Mouse (Mus musculus): ENCODE data around the gene Rassf1. TPM values are rescaled to one million over a fixed set of nuclear protein-coding genes. Genes with fewer than 3 reads are reported as not detected.

The Rassf1 gene
- polyA plus RNA-seq, 1 experiment from 2014 or later = 83.2 TPM

DNA sequence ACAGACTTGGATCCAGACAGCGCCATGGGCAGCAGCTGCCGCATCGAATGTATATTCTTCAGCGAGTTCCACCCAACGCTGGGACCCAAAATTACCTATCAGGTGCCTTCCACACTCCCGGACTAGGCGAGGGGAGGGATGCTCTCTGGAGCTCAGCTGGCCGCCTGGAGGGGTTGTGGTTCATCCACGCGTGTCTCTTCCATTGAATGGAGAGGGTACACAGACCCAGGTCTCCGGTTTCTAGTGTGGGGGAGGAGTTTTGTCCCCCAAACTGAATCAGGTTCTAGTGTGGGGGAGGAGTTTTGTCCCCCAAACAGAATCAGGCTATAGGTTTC lies 9.0 kb upstream of the Rassf1 start:
- ATAC-seq (ENCODE audit: low FRiP score, low read depth) = peak; percentile 2; the same call in 1 of the 2 replicates
- WGBS = under 1% methylated on average over 11 of the region's 11 CpGs
- peak overlapping the region; percentile 96 for H3K4me2 ChIP-seq (replicated peaks)
- peaks cover 52% of the 10 kb centered on the region for H3K36me3 ChIP-seq
- H3K4me1 ChIP-seq = peaks cover 42% of the 10 kb centered on the region
- peak overlapping the region; percentile 73 for H3K9ac ChIP-seq
- 0 out of 2 replicates have a peak overlapping the region, but pooled peaks have one; percentile 17 for H3K27ac ChIP-seq
- H3K27me3 ChIP-seq = no peaks in the 10 kb centered on the region
- H3K4me3 ChIP-seq = peak overlapping the region; percentile 63
- H3K9me3 ChIP-seq = no peaks in the 10 kb centered on the region

DNA sequence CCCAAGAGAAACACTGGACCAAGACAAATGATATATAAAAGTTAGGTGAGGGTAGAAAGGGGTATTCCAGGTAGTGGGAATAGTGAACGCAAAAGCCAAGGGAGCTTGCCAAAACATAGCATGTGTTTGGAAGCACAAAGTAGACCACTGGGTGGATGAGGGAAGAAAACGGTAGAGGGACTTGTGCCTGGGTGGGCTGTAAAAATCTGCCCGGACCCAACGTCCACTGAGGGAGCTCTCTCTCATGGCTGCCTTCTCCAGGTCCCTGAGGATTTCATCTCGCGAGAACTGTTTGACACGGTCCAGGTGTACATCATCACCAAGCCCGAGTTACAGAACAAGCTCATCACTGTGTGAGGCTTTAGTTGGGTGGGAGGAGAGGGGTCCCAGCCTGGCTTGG lies 8.6 kb upstream of the Rassf1 start:
- no peak for ATAC-seq (ENCODE audit: low FRiP score, low read depth)
- Histone ChIP-seq H3K4me2 (replicated peaks) (peak overlapping the region; percentile 96), H3K9me3 (no peaks in the 10 kb centered on the region), H3K27ac (no peak overlapping the region), H3K27me3 (no peaks in the 10 kb centered on the region), H3K4me1 (peaks cover 42% of the 10 kb centered on the region), H3K36me3 (peaks cover 48% of the 10 kb centered on the region), H3K4me3 (peak overlapping the region; percentile 63), H3K9ac (peak overlapping the region; percentile 73)
- WGBS = 41% methylated on average over 8 of the region's 8 CpGs

DNA sequence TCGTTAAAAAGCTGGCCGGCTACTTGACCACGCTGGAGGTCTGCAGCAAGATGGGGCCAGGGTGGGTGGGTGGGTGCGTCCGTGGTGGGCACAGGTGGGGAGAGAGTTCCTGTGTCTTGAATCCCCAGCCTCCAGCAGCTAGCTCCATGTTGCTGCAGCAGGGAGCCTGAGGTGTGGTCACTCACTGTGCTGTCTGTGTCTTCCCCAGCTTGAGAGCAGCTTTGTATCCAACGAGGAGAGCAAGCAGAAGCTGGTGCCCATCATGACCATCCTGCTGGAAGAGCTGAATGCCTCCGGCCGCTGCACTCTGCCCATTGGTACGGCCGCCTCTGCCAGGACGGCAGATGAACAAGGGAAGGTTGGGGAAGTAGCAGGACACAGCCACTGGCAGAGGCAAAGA lies 8.1 kb upstream of the Rassf1 start:
- H3K9me3 ChIP-seq = no peaks in the 10 kb centered on the region
- ATAC-seq (ENCODE audit: low FRiP score, low read depth) = no peak
- H3K27me3 ChIP-seq = no peaks in the 10 kb centered on the region
- H3K9ac ChIP-seq = no peak overlapping the region
- H3K4me3 ChIP-seq = peak overlapping the region; percentile 63; the same call in 1 of the 2 replicates
- peak overlapping the region; percentile 96; the same call in 1 of the 2 replicates for H3K4me2 ChIP-seq (replicated peaks)
- no peak overlapping the region for H3K27ac ChIP-seq
- 88% methylated on average over 11 of the region's 11 CpGs for WGBS
- peaks cover 42% of the 10 kb centered on the region for H3K4me1 ChIP-seq
- peaks cover 42% of the 10 kb centered on the region for H3K36me3 ChIP-seq

- Histone ChIP-seq H3K4me2 (replicated peaks) (no peak overlapping the region), H3K27me3 (no peaks in the 10 kb centered on the region), H3K36me3 (peaks cover 32% of the 10 kb centered on the region), H3K4me1 (peaks cover 42% of the 10 kb centered on the region), H3K9ac (no peak overlapping the region), H3K27ac (no peak overlapping the region), H3K4me3 (no peak overlapping the region), H3K9me3 (no peaks in the 10 kb centered on the region)
- WGBS = 93% methylated on average over 17 of the region's 17 CpGs
- no peak for ATAC-seq (ENCODE audit: low FRiP score, low read depth)
These were observed 7.1 kb upstream of the Rassf1 start for GRCm38 (mm10) chr9:107544196-107544700.

DNA sequence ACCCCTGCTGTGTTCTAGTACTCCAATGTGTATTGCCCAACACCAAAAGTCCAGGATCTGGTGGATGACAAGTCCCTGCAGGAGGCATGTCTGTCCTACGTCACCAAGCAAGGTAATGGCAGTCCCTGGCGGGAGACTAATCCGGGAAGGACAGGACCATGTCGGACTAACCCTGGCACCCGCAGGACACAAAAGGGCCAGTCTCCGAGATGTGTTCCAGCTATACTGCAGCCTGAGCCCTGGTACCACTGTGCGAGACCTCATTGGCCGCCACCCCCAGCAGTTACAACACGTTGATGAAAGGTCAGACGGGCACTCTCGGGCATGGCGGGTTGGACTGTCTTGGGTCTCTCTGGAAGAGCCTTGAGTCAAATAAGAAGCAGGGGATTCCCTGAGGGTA lies 6.6 kb upstream of the Rassf1 start:
- Histone ChIP-seq H3K4me2 (replicated peaks) (no peak overlapping the region), H3K4me1 (peaks cover 42% of the 10 kb centered on the region), H3K27me3 (no peaks in the 10 kb centered on the region), H3K4me3 (no peak overlapping the region), H3K36me3 (peaks cover 27% of the 10 kb centered on the region), H3K9me3 (no peaks in the 10 kb centered on the region), H3K9ac (no peak overlapping the region), H3K27ac (no peak overlapping the region)
- 95% methylated on average over 12 of the region's 12 CpGs for WGBS
- no peak for ATAC-seq (ENCODE audit: low FRiP score, low read depth)

DNA sequence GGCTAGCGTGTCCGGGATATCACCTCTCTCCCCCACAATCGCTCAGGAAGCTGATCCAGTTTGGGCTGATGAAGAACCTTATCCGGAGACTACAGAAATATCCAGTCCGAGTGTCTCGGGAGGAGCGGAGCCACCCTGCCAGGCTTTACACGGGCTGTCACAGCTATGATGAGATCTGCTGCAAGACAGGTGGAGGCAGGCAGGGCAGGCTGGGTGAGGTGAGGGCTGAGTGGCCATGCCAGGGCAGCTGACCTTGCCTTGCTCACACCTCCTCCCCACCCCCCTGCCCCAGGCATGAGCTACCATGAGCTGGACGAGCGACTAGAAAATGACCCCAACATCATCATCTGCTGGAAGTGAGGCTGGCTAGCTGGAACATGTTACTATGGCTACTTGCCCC lies 6.2 kb upstream of the Rassf1 start:
- Histone ChIP-seq H3K9ac (no peak overlapping the region), H3K27ac (no peak overlapping the region), H3K27me3 (0 out of 2 replicates have a peak, but pooled peaks cover 2% of the 10 kb centered on the region), H3K4me2 (replicated peaks) (no peak overlapping the region), H3K4me3 (no peak overlapping the region), H3K9me3 (no peaks in the 10 kb centered on the region), H3K36me3 (peaks cover 23% of the 10 kb centered on the region), H3K4me1 (peaks cover 44% of the 10 kb centered on the region)
- WGBS = 82% methylated on average over 10 of the region's 10 CpGs
- no peak for ATAC-seq (ENCODE audit: low FRiP score, low read depth)

DNA sequence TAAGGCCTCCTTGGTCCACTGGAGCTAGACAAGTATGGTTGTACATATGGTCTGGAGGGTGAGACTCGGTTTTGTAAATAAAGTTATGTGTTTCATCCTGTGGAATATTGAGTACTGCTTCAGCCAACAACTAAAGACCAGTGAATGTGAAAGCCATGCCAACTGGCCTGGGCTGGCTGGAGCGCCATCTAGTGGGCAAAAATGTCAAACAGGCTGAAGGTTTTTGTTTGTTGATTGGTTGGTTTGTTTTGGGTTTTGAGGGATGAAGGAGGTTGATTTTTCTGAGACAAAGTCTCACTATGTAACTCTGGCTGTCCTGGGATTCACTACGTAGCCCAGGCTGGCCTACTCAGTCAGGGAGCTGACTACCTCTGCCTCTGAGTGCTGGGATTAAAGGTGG lies 5.8 kb upstream of the Rassf1 start:
- no peak overlapping the region for H3K27ac ChIP-seq
- ATAC-seq (ENCODE audit: low FRiP score, low read depth) = no peak
- no peak overlapping the region for H3K4me3 ChIP-seq
- H3K9me3 ChIP-seq = no peaks in the 10 kb centered on the region
- H3K4me1 ChIP-seq = peaks cover 48% of the 10 kb centered on the region
- H3K4me2 ChIP-seq (replicated peaks) = no peak overlapping the region
- 0 out of 2 replicates have a peak, but pooled peaks cover 3% of the 10 kb centered on the region for H3K27me3 ChIP-seq
- H3K9ac ChIP-seq = no peak overlapping the region
- 9% methylated on average over 3 of the region's 3 CpGs for WGBS
- peaks cover 22% of the 10 kb centered on the region for H3K36me3 ChIP-seq

DNA sequence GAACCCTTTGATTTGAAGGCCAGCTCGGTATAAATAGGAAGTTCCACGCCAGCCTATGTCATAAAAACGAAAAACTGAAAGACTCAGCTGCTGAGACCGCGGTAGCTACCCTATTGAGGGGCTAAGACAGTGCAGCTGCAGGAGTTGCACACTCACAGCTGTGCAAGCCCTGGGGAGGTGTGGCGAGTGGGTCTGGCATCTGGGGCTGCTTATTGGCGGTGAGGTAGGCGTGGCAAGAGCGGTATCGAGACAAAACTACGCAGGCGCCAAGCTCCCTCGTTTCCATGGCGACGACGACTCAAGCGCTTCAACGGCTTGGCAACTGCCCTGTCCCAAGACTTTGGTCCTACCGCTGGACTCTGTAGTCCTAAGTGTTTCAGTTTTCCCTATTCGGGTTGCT lies 4.3 kb upstream of the Rassf1 start, which contains the start of gene Zmynd10:
TSS of gene Zmynd10 (plus strand) at position 273 of the 400 bp plus-strand sequence.
- WGBS = 2% methylated on average over 20 of the region's 20 CpGs
- Histone ChIP-seq H3K9ac (peak within 1 kb of the TSS; percentile 21; the same call in 1 of the 2 replicates), H3K9me3 (no peaks in the 10 kb centered on the region), H3K27me3 (0 out of 2 replicates have a peak, but pooled peaks cover 3% of the 10 kb centered on the region), H3K36me3 (peaks cover 22% of the 10 kb centered on the region), H3K4me3 (peak within 1 kb of the TSS; percentile 22), H3K4me2 (replicated peaks) (peak within 1 kb of the TSS; percentile 60), H3K27ac (peak within 1 kb of the TSS; percentile 73), H3K4me1 (peaks cover 51% of the 10 kb centered on the region)
- ATAC-seq (ENCODE audit: low FRiP score, low read depth) = peak; percentile 71

GRCm38 (mm10) chr9:107547957-107548356 lies 3.4 kb upstream of the Rassf1 start:
- Histone ChIP-seq H3K27me3 (0 out of 2 replicates have a peak, but pooled peaks cover 3% of the 10 kb centered on the region), H3K9me3 (no peaks in the 10 kb centered on the region), H3K9ac (no peak overlapping the region), H3K36me3 (peaks cover 22% of the 10 kb centered on the region), H3K4me3 (no peak overlapping the region), H3K4me2 (replicated peaks) (no peak overlapping the region), H3K4me1 (peaks cover 53% of the 10 kb centered on the region), H3K27ac (no peak overlapping the region)
- no peak for ATAC-seq (ENCODE audit: low FRiP score, low read depth)
- WGBS = 85% methylated on average over 5 of the region's 5 CpGs

- Histone ChIP-seq H3K4me2 (replicated peaks) (no peak overlapping the region), H3K27ac (no peak overlapping the region), H3K36me3 (peaks cover 17% of the 10 kb centered on the region), H3K4me3 (no peak overlapping the region), H3K27me3 (0 out of 2 replicates have a peak, but pooled peaks cover 3% of the 10 kb centered on the region), H3K9me3 (no peaks in the 10 kb centered on the region), H3K4me1 (peaks cover 60% of the 10 kb centered on the region), H3K9ac (no peak overlapping the region)
- ATAC-seq (ENCODE audit: low FRiP score, low read depth) = no peak
- WGBS = 90% methylated on average over 10 of the region's 10 CpGs
These were observed 2.5 kb upstream of the Rassf1 start for GRCm38 (mm10) chr9:107548820-107549219.

DNA sequence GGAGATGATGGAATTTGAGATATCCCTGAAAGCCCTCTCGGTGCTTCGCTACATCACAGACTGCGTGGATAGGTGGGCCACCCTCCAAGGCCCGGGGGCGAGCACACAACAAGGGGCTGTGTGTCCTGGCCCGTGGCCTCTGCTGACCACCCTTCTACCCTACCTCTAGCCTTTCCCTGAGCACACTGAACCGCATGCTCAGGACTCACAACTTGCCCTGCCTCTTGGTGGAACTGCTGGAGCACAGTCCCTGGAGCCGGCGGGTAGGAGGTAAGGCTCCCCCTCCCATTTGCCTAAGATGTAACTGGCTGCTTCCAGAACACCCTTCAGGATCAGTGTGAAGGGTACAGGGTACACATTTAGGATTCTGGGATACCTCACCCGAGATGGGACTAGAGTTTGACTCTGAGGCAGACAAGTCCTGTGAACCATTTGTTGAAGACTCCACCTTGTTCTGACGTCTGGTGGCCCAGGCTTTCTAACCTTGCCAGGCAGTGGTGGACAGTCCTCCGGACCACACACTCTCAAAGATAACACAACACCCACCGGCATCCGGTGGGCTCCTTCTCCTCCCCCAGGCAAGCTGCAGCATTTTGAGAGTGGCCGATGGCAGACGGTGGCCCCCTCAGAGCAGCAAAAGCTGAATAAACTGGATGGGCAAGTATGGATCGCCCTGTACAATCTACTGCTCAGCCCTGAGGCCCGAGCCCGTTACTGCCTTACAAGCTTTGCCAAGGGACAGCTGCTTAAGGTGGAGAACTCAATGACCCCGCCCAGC lies 1.9 kb upstream of the Rassf1 start:
- Histone ChIP-seq H3K4me3 (no peak overlapping the region), H3K4me1 (peaks cover 62% of the 10 kb centered on the region), H3K27me3 (0 out of 2 replicates have a peak, but pooled peaks cover 3% of the 10 kb centered on the region), H3K4me2 (replicated peaks) (no peak overlapping the region), H3K9me3 (no peaks in the 10 kb centered on the region), H3K36me3 (peaks cover 10% of the 10 kb centered on the region), H3K9ac (no peak overlapping the region), H3K27ac (no peak overlapping the region)
- no peak for ATAC-seq (ENCODE audit: low FRiP score, low read depth)
- 85% methylated on average over 20 of the region's 20 CpGs for WGBS

DNA sequence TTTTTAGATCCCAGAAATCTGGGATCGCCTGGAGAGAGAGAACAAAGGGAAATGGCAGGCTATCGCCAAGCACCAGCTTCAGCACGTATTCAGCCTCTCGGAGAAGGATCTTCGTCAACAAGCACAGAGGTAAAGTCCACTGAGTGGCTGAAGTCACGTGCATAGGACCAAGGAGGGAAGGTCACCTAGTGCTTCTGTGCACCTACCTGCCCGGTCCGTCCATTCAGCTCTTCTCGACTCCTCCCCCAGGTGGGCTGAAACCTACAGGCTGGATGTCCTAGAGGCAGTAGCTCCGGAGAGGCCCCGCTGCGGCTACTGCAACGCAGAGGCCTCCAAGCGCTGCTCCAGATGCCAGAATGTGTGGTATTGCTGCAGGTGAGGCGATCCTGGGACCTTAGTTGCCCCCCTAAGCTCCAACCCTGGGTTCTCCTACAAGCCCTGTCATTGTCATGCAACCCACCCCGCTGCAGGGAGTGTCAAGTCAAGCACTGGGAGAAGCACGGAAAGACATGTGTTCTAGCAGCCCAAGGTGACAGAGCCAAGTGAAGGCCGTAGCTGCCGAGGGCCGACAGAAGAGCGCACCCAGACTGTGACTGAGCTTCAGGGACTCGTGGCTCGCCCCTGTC lies 751 bp upstream of the Rassf1 start:
- Histone ChIP-seq H3K27ac (peak overlapping the region; percentile 84; the same call in 1 of the 2 replicates), H3K27me3 (0 out of 2 replicates have a peak, but pooled peaks cover 3% of the 10 kb centered on the region), H3K9me3 (no peaks in the 10 kb centered on the region), H3K4me3 (peak overlapping the region; percentile 79), H3K36me3 (no peaks in the 10 kb centered on the region), H3K4me2 (replicated peaks) (peak overlapping the region; percentile 86), H3K9ac (peak overlapping the region; percentile 86), H3K4me1 (peaks cover 61% of the 10 kb centered on the region)
- no peak for ATAC-seq (ENCODE audit: low FRiP score, low read depth)
- WGBS = 33% methylated on average over 23 of the region's 23 CpGs
